Mouse (Mus musculus) retina, postnatal 7 days (tissue): ENCODE results near the gene Lrrc45.

Experiments used
- DNase-seq: peaks from one replicate; pipeline ENCODE4 v3.0.0-alpha.2; 2012; ENCODE audit warnings: low read depth, low spot score

Gene Lrrc45

DNA sequence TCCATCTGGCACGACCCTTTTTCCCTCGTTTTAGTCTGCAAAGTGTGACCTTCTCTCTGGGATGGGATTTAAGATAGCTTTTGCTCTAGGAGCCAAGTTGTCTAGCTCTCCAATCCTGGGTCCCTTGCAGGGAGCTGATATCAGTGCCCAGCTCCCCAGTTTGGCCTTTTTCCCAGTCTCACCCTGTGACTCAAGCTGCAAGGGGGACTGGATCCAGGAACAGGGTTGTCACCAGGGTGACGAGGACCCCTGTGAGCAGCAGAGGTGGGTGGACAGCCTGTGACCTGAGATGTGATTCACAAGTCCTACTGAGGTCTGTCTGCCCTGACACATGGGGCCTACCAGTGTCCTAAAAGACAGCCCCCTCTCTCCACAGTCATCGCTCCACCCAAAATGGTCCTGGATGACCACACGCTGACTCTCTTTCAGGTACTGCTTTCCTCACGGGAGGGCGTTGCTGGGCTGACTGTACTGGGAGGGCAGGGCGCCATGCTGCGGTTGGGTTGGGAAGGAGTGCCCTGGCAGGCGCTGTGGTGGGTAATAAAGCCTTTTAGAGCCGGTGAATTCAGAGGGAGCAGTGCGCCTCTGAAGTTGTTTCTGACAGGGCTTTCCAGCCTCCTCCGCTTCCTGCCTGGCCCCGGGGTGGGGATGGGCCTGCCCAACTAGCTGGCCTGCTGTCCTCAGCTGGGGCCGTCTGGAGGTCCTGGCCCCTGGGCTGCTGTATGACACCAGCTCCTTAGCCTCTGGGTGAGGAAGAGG lies 9.8 kb upstream of the Lrrc45 start:
- DNase-seq = no peak

DNA sequence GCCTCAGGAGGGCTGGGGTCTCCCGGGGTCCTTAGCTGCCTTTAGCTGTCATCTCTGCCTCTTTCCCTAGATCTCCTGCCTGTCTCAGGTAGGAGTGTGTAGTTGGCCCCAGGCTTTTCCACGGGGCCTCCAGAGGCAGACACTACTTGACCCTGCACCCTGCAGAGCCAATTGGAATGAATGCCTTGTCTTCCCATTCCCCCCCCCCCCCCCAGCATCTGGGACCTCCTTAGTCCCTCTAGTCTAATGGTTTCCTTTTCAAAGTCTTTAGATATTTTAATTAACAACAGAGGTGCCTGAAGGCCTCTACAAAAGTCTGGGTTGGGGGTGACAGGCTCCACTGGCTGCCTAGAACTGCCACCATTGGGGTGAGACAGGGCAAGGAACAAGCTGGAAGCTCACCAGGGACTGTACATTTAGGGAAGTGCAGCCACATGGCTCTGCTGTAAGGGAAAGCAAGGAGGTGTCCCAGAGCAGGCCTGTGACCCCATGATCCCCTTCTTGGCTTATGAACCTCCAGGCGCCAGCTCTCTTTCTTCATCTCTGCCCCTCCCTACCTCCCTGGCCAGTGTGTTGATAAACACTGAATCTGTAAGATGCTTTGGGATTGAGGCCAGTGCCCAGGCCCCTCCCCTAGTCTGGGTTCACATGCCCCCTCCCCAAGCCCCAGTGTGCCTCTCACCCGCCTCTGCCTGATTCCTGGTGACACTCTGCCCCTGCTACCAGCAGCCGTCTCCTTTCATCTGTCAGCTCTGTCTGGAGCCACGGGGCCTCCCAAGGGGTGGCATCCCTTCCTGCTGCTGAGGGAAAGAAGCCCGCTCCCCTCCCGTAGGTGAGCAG lies 9.0 kb upstream of the Lrrc45 start:
- no peak for DNase-seq

DNA sequence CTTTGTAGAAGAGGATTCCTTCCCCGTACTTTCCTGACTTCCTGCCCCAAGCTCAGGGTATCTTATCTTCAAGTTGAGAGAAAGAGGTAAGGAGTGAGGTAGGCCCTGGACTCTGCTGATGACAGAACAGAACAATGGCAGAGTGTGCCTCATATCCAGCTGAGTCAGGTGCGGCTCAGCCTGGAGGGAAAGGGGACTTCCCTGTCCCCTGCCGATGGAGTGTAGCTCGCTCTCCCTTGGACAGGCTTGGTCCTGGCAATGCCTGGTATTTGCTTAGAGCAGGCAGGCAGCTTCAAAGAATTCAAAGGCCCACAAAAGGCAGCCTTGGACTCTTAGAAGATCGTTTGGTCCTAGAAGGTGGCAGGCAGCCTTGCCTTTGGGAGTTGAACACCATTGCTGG lies 7.6 kb upstream of the Lrrc45 start:
- no peak for DNase-seq

DNA sequence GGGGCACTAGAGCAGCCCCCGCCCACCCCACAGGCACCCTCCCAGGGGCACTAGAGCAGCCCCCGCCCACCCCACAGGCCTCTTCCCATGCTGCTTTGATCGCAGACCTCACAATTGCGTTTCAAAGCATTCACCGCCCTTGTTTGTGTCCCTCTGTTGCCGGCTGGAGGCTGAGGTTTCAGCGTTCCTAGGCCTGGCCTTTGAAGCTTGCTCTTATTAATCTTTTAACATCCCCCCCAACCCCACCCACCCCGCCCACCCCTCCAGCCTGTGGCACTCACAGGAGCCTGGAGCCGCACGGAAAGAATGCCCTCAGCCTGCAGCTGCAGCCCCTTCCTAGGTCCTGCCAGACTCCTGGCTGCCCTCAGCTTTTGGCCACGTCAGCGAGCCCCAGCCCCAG lies 6.5 kb upstream of the Lrrc45 start:
- no peak for DNase-seq

DNA sequence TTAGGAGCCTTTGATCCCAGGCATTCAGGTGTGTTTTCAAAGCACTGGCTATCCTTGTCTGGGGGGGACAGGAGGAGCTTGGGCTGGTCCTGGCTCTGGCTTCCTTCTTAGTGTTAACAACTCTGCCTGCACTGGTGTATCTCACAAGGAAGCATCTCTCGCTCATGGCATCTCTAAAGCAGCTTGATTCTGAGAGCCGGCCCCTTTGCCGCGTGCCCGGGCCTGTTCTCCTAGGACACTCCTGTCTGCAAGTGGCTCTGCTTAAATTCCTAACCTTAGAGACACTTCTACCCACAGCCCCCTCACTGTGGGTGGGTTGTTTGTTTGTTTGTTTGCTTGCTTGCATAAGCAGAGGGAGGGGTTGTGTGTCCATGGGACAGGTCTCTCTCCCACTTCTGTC lies 5.8 kb upstream of the Lrrc45 start:
- DNase-seq = no peak

DNA sequence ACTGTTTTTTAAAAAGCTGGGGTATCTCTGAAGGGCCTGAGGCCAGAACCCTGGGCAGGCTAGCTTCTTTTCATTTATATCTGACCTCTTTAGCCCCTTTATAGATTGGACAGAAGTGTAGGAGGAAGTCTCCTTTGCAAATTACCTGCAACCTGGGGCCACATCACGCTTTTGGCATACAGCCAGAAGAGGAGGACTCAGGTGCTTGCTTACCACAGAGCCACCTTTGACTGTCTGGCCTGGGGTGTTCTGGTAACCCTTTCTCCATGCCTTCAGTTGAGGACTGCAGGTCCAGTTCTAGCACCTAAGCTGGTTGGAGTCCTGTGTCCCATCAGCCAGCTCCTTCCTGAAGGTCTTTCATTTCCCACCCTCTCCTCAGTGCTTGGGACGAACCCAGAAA lies 4.2 kb upstream of the Lrrc45 start:
- no peak for DNase-seq

DNA sequence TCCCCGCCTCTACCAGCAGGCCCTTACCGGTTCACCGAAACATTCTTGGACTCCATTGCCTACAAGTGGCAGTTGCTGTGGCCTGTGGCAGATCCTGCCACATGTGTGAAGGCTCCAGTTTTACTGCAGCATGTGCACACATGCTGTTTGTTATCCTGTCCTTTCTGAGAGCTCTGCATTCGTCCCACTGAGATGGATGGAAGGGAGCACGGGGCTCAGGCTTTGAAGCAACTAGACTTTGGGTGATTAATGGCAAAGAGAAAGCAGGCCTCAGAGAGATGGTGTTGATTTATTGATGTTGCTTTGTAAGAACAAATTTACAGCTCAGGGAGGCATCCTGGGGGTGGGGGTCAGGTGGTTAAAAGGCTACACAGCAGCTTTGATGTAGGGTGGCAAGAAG lies 3.1 kb upstream of the Lrrc45 start:
- DNase-seq = no peak

DNA sequence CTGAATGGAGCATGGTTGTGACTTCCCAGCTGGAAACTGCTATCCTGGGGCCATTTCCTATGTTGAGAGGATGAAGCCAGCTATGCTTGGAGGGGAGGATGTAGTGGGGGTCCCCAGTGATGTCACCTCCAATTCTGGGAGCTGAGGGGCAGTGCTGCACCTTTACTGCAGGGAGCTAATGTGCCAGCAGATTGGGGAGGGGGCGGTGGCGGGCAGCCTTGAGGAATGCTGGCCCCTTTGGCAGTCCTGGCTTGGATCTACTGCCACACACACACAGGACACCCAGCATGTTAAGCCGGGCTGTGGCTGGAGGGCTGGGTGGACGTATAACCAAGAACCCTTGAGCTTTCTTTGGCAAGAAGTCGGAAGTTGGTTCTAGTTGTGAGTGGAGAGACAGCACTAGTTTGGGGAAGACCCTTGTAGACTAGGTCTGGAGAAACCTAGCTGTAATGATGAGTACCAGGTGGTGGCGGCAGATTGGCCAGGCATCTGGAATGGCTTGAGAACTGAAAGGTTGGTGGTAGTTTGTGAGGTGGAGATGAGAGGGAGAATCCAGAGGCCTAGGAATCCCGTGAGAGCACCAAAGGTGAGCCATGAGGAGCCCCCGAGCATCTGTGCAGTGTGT lies 1.6 kb upstream of the Lrrc45 start:
- no peak for DNase-seq

DNA sequence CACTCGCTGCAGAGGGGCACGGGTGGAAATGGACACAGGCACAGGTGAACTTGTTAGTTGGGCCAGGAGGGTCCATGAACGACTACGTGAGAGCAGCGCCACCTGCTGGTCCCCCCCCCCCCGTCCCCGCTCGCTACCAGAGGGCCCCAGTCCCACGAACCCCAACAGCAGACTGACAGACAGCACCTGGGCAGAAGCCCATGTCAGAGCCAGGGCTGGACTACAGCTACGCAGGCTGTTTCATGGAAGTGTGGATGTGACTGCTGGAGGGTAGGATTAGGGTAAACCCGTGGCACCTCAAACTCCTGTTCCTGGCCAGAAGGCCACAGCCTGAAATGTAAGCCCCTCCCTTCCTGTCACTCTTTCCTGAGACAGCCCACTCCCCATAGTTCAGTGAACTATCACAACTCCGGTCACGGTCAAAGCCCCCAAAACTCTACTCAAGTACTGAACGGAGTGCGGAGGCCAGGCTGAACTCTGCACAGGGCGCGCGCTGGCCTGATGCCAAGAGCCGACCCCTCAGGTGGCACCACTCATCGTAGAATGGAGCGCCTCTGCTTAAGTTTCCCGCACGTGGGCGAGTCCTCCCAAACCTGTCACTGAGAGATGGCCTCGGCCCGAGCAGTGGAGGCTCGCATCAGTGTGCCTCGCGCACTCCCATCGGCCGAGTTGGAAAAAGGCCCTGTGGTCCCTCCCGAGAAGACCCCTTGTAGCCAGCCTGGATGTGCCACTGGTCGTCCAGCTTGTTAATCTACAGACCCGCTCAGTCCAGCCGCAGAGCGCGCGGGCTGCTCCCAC lies 755 bp upstream of the Lrrc45 start:
- no peak for DNase-seq

DNA sequence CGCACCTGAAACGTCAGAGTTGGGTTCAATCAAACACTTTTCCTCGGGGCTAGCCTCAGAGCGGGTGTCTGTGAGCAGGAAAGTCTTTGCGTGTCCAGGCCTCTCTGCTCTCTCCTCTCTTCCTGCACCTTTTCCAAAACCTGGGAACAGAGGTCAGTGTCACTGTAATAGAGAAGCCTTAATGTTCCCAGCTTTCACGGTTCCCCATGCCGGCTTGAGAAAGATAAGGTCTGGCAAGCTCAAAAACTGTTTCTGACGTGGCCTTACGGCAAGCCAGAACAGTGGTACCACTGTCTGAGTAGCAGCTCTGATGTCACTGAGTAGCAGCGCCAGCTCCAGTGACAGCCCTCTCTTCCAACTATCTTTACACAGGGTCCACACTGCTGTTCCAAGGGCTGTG lies 821 bp downstream of the Lrrc45 start:
- DNase-seq = no peak

DNA sequence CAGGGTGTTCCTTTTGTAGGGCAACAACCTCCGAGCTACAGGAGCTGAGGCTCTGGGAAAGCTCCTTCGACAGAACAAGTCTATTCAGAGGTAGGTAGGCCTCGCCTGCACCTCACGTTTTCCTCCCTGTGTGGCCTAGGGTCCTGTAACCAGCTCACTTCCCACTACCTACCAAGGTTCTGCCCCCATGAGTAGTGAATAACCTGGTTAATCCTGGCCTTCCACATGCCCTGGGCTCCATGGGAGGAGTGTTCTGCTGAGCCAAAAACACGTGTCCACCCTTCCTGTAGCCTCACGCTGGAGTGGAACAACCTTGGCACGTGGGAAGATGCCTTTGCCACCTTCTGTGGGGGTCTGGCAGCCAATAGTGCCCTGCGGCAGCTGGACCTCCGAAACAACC lies 1.4 kb downstream of the Lrrc45 start:
- DNase-seq = no peak

DNA sequence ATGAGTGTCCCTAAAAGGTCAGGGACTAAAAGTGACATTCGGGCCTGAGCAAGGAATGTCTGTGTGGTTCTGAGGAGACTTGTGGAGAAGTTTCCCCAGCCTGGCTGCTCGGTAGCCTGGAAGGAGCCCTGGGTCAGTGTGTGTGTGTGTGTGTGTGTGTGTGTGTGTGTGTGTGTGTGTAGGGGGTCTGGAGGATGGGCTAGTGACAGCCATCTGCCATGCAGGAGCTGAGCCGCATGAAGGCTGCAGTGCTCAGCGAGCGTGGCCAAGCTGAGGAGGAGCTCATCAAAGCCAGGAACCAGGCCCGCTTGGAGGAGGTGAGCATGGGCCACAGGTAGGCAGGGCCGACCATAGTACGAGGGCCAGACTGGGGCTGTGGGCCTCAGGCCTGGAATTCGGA lies 5.5 kb downstream of the Lrrc45 start:
- no peak for DNase-seq

DNA sequence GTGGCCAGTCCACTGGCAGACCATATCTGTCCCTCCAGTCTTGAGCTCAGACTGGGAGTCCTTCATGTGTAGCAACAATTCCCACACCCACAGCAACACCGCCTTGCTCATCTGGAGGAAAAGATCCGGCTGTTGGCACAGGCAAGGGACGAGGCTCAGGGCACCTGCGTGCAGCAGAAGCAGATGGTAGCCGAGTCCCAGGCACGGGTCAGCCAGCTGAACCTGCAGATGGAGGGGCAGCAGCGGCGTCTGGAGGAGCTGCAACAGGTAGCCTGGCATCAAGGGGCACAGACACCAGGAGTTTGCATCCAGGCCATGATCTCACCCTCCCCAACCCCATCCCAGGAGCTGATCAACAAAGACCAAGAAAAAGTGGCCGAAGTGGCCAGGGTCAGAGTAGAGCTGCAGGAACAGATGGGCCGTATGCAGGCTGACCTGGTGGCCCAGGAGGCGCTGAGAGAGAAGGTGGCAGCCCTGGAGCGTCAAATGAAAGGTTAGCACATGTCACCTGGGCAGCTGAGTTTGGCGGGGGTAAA lies 6.2 kb downstream of the Lrrc45 start:
- no peak for DNase-seq

DNA sequence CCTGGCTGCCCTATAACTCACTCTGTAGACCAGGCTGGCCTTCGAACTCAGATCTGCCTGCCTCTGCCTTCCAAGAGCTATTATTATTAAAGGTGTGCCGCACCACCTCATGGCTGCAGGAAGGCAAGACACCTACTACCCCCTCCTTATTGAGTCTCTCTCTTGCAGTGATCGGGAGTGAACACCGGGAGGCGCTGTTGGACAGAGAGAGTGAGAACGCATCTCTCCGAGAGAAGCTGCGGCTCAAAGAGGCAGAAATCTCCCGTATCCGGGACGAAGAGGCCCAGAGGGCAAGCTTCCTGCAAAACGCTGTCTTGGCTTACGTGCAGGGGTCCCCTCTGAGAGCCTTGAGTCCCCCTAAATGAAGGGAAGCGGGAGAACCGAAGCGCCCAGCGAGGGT lies 6.7 kb downstream of the Lrrc45 start:
- peak; percentile 93 for DNase-seq

DNA sequence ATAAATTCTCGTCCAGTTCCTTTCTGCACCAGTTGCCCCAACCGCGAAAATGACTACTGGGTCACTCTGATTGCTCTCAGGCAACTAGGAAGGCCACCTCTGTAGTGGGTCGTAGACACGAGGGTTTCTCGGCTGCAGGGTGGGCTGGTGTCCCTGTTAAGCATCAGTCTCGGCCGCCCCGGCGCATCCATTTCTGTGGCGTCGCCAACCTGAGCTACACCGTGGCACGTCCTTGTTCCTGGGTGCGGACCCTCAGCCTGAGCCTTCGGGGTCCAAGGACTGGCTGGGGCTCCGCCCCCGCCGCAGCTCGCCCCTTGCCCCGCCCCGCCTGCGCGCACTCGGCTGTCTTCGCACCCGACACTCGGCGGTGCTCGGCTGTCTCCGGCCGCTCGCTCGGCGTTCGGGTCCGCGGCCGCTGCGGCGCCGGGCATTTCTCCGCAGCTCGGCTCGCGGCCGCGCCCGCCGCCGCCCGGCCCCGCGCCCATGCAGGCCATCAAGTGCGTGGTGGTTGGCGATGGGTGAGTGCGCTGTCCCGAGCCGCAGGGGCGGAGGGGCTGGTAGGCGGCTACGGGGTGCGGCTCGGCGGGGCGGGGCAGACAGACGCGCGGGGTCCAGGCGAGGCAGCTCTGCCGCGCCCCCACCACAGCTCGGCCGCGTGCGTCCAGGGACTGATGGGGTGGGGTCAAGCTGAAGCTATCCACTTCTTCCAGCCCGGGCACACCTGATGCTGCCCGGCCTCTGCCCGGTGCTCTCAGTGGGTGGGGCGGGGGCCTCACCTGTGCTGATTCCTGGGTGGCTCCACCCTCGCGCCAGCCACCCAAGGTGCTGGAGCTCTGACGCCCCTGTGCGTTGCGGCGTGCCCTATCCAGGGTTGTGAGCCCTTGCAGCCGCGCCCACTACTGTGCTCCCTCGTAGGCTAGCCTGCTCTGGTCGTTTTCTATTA lies 7.7 kb downstream of the Lrrc45 start, which contains the start of gene Rac3:
TSS of gene Rac3 (plus strand) at position 347 of the 943 bp plus-strand sequence.
- DNase-seq = no peak

DNA sequence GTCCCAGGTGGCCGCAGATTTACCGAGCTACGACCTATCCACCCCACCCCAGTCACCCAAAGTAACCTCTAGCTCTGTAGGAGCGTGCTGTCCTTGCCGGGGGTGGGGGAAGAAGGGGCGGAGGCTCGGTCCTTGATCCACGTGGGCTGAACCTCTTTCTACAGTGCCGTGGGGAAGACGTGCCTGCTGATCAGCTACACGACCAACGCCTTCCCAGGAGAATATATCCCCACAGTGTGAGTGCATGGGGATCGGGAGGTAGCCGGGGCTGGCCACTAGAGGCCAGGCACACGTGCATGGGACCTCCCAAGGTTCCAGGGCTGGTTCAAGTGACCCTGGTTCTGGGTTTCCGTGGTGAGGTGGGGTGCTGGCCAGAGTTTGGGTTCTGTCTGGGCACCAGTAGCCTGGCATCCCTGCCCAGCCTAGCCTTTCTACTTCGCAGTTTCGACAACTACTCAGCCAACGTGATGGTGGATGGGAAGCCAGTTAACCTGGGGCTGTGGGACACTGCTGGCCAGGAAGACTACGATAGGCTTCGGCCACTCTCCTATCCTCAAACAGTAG lies 8.4 kb downstream of the Lrrc45 start:
- no peak for DNase-seq

DNA sequence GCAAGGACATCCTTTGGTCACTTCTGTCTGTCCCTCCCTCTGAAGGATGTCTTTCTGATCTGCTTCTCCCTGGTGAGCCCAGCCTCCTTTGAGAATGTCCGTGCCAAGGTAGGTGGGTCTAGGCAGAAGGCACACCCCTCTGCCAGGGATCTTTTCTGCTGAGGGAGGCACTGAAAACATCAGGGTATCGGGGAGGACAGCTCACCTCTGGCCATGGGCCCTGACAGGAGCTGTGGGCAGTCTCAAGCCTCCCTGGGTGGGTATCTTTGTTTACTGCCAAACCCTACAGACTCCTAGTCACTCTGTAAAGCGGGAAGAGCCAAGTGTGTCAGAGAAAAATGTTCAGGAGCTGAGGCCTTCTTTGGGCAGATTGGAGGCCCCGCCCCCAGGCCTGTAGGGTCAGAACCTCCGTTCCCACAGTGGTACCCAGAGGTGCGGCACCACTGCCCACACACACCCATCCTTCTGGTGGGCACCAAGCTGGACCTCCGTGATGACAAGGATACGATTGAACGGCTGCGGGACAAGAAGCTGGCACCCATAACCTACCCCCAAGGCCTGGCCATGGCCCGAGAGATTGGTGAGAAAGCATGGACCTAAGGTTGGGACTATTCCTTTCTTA lies 9.1 kb downstream of the Lrrc45 start:
- DNase-seq = no peak

DNA sequence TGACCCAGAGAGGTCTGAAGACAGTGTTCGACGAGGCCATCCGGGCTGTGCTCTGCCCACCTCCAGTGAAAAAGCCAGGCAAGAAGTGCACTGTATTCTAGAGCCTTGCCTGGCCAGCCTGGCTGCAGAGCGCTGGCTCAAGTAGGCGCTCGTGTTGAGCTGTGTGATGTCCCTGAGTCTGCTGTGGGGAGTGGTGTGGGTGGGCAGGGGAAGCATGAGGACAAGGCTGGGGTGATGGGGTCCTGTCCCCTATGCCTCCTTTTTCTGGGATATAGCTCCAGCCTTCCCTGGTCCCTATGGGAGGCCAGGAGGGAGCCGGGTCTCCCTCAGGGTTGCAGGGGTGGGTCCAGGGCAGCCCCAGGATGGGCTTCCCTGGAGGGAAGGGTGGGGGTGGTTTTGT lies 9.8 kb downstream of the Lrrc45 start:
- no peak for DNase-seq
